Mouse (Mus musculus) retina, postnatal 1 day (tissue): ENCODE measurements around the gene Ptger4.

Experiments
- DNase-seq: peaks from one replicate; pipeline ENCODE4 v3.0.0-alpha.2; 2012

Ptger4 gene

GRCm38 (mm10) chr15:5243959-5244905 is at the start of gene Ptger4:
Gene Ptger4 (minus strand): TSS chr15:5244187.
- DNase-seq, result peak; percentile 91

GRCm38 (mm10) chr15:5288412-5288811 is 44.4 kb upstream of the Ptger4 start:
- DNase-seq, result no peak

GRCm38 (mm10) chr15:5287072-5287471 is 43.1 kb upstream of the Ptger4 start:
- DNase-seq, result no peak

- no peak for DNase-seq
These were observed 37.3 kb upstream of the Ptger4 start for GRCm38 (mm10) chr15:5281316-5281715.

- no peak for DNase-seq
These were observed 35.8 kb upstream of the Ptger4 start for GRCm38 (mm10) chr15:5279831-5280230.

- DNase-seq, result no peak
These were observed 34.5 kb upstream of the Ptger4 start for GRCm38 (mm10) chr15:5278525-5278924.

GRCm38 (mm10) chr15:5273981-5274380 is 30.0 kb upstream of the Ptger4 start:
- no peak for DNase-seq

GRCm38 (mm10) chr15:5266095-5266494 is 22.1 kb upstream of the Ptger4 start:
- DNase-seq, result peak; percentile 20

- DNase-seq, result no peak
These were observed 19.0 kb upstream of the Ptger4 start for GRCm38 (mm10) chr15:5262874-5263504.

- no peak for DNase-seq
These were observed 18.2 kb upstream of the Ptger4 start for GRCm38 (mm10) chr15:5262095-5262667.

GRCm38 (mm10) chr15:5261004-5261403 is 17.0 kb upstream of the Ptger4 start:
- no peak for DNase-seq

- peak; percentile 53 for DNase-seq
These were observed 16.2 kb upstream of the Ptger4 start for GRCm38 (mm10) chr15:5260183-5260582.

- no peak for DNase-seq
These were observed 6.2 kb upstream of the Ptger4 start for GRCm38 (mm10) chr15:5250182-5250581.

- peak; percentile 15 for DNase-seq
These were observed 690 bp downstream of the Ptger4 start for GRCm38 (mm10) chr15:5243036-5243958.

GRCm38 (mm10) chr15:5242241-5243035 is 1.5 kb downstream of the Ptger4 start:
- peak; percentile 50 for DNase-seq

GRCm38 (mm10) chr15:5241304-5242201 is 2.4 kb downstream of the Ptger4 start:
- DNase-seq, result peak; percentile 61

GRCm38 (mm10) chr15:5240360-5240759 is 3.6 kb downstream of the Ptger4 start:
- DNase-seq, result no peak

- no peak for DNase-seq
These were observed 4.1 kb downstream of the Ptger4 start for GRCm38 (mm10) chr15:5239901-5240300.

GRCm38 (mm10) chr15:5239361-5239760 is 4.6 kb downstream of the Ptger4 start:
- DNase-seq, result no peak

GRCm38 (mm10) chr15:5238553-5238952 is 5.4 kb downstream of the Ptger4 start:
- DNase-seq, result no peak

- DNase-seq, result no peak
These were observed 5.9 kb downstream of the Ptger4 start for GRCm38 (mm10) chr15:5238073-5238472.
